Mouse (Mus musculus) thymus, adult 2 months (tissue): ENCODE measurements around the gene Cdhr2.

ENCODE experiments used
- CTCF ChIP-seq: fragments of 200-500 bp; IDR thresholded peaks from 2 replicates; pipeline ENCODE4 v1.5.1; 2012; ENCODE audit warnings: mild to moderate bottlenecking, control low read depth, low read length, moderate library complexity, borderline replicate concordance; ENCODE audit not compliant: control insufficient read depth, poor library complexity, insufficient read depth; ENCODE audit errors: extremely low read depth
- POLR2A ChIP-seq: fragments of 200-500 bp; IDR thresholded peaks from 2 replicates; pipeline ENCODE4 v1.6.1; 2012; ENCODE audit warnings: mild to moderate bottlenecking, low read length, control low read depth, moderate library complexity; ENCODE audit not compliant: control insufficient read depth, poor library complexity, insufficient read depth; ENCODE audit errors: extremely low read depth

DNA sequence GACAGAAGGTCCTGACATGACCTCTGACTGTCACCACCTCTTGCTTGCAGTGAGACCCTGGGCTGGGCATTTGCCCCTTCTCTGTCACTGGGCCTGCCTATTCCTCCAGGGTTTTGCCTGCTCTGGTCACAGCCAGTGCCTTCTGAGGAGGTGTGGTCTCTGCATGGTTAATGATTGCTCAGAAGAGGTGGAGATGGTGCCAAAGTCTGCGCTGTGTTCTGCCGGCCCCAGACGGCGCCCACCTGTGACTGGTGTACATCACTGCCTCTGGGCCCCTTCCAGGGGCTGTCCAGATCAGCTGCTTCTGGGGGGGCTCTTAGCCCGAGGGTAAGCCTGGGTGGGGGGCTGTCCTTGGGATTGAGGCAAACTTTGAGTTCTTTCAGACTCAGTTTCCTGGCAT is at the start of gene Cdhr2:
- TF ChIP-seq POLR2A (no peak), CTCF (no peak)
